Mouse (Mus musculus): ENCODE measurements around the gene Appbp2.

- TF ChIP-seq POLR2A (IDR thresholded peaks at IDR 0.05; ENCODE audit: control insufficient read depth, low read depth, low read length) (no peak; the same call in 1 of the 2 replicates), CTCF (IDR thresholded peaks at IDR 0.05; ENCODE audit: control insufficient read depth, insufficient read depth, insufficient replicate concordance, low read depth, low read length) (no peak)
These were observed 51.6 kb downstream of the Appbp2 start for GRCm38 (mm10) chr11:85183284-85183779.

Measured in testis, adult 2 months (tissue).